Mouse (Mus musculus): ENCODE data around the gene Clca3a1.

Gene Clca3a1

GRCm38 (mm10) chr3:144719088-144719900 lies 41.5 kb downstream of the Clca3a1 start:
- peak; percentile 71 for DNase-seq

DNA sequence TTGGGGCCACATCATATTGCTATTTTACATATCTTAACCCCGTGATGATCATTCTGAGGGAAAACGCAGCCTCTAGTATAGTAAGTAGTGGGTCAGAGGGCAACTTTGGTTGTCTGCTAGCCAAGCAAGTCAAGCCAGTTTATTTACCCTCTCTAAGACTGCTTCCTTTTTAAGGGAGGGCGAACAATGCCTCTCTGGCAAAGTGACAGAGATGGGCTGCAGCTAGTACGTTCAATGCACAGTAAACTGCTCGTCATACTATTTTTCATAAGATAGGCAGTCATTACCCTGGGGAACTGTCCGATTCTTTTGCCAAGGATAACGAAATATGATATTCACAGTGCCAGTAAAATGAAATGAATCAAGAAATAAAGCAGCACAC lies 42.1 kb downstream of the Clca3a1 start:
- peak; percentile 66 for DNase-seq

DNA sequence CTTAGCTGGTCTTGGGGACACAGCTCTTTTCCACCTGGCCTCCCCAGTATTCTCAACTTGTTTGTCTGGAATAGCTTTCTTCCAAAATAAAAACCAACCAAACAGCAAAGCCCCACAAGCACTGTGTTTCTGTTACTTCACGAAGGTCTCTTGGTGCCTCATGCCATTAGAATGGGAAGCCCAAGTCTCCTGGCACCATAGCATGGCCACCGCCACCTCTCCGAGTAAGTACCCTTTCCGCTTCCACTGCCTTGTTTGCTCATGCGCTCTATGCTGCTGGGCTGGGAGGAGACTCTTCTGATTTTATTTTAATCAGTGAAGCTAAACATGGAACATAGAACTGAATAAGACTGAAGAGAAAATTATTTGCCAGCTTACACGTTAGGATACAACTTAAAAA lies 42.9 kb downstream of the Clca3a1 start:
- no peak for DNase-seq

- DNase-seq = no peak
Observed at GRCm38 (mm10) chr3:144717121-144717520, 43.7 kb downstream of the Clca3a1 start.

GRCm38 (mm10) chr3:144715901-144716300 lies 44.9 kb downstream of the Clca3a1 start:
- DNase-seq = no peak

- DNase-seq = no peak
Observed at GRCm38 (mm10) chr3:144715033-144715432, 45.7 kb downstream of the Clca3a1 start.

GRCm38 (mm10) chr3:144714606-144715005 lies 46.2 kb downstream of the Clca3a1 start:
- DNase-seq = no peak

GRCm38 (mm10) chr3:144714126-144714525 lies 46.7 kb downstream of the Clca3a1 start:
- peak; percentile 31 for DNase-seq

- no peak for DNase-seq
Observed at GRCm38 (mm10) chr3:144711607-144712206, 49.1 kb downstream of the Clca3a1 start.

GRCm38 (mm10) chr3:144708612-144709011 lies 52.2 kb downstream of the Clca3a1 start:
- DNase-seq = no peak

DNA sequence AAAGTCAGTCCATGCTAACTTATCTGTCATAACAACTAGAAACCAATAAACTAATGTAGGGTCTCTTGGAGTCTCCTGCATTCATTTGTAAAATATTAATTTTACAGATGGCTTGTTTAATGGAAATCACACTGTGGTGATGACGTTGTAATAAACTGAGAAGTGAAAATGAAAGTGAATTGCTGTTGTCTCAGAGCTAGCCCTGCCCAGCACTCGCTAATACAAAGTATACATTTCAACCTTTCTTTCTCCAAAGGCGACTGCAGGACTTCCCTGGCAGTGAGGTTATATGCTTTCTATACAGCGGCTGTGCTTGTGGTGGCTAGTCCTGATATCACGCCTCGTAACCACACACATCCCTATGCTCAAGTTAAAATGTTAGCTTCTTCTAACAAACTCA lies 56.8 kb downstream of the Clca3a1 start:
- no peak for DNase-seq

DNA sequence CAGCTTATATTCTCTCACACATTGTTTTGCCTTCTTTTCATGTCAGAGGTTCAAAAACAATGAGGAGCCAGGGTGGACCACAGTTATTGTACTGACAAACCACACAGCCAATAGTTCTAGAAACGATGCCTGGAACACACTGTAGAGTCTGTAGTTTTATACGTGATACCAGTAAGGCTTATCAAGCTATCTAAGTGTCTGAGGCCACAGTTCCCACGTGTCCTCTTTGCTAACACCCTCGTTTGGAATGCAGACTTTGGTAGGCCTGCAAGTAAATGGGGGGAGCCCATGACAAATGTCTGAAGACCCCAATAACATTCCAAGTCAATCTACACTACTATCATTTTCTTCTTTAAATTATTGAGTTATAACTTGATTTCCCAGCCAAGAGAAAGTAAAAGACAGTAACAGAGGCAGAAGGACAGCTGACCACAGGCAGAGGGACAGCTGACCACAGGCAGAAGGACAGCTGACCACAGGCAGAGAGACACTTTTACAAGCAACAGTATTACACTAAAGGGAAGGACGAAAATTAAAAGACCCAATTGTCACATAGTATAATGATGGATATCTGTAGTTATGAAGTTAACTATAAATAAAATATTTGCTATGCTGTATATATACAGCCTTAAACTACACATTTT lies 61.9 kb downstream of the Clca3a1 start:
- DNase-seq = no peak

GRCm38 (mm10) chr3:144697942-144698341 lies 62.8 kb downstream of the Clca3a1 start:
- no peak for DNase-seq

GRCm38 (mm10) chr3:144697154-144697553 lies 63.6 kb downstream of the Clca3a1 start:
- no peak for DNase-seq

GRCm38 (mm10) chr3:144694941-144695340 lies 65.8 kb downstream of the Clca3a1 start:
- DNase-seq = no peak

DNA sequence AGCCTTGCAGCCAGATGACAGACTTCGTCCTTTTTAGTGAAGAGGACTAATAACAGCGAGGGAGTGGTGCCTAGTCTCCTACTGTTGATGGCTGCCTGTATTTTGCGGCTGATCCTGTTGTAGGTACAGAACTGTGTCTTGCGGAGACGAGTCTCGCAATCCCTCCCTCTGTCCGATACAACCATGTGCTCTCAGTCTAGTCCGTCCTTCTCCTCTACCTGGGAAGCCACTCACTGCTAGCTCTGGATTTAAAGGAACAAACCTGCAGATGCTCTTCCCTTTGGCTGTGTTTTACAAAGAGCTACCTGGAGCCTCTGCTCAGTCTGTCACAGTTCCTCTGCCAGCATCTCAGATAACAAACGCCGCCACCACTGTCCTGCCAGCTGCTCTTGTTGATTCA lies 66.7 kb downstream of the Clca3a1 start:
- DNase-seq = no peak

- no peak for DNase-seq
Observed at GRCm38 (mm10) chr3:144692052-144692451, 68.7 kb downstream of the Clca3a1 start.

DNA sequence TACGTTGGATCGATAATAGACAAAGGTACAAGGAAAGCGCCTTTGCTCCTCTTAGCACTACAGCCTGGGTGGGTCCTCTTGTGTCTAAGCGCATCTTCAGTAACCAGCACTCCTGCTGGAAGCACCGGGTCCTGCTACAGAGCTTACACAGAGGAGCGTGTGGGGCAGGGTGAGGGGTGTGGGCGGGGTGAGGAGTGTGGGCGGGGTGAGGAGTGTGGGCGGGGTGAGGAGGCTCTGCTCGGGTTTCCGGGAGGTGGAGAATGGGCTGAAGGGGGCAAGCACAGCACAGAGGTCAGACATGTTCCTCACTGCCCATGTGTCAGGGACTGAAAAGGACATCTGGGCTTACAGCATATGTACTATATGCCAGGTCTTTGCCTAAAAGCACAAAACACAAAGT lies 71.5 kb downstream of the Clca3a1 start:
- DNase-seq = peak; percentile 36

DNA sequence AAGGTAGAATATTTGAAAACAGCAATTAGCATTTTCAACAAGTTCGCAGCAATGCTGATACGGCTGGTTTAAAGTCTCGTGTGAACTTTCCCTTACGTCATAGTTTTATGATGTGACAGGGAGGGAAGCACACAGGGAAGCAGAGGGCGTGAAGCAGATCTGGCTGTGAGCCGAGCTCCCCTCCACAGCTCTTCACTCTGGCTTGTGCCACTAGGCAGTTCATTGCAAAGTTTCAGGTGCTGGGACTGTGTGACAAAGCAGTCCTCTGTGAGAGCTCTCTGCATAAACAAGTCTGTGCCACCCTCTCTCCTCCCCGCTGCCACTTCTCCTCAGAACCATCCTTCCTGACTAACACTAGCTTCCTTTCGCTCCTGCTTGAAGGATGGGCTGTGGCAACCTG lies 72.5 kb downstream of the Clca3a1 start:
- no peak for DNase-seq

- no peak for DNase-seq
Observed at GRCm38 (mm10) chr3:144687618-144688017, 73.2 kb downstream of the Clca3a1 start.

DNA sequence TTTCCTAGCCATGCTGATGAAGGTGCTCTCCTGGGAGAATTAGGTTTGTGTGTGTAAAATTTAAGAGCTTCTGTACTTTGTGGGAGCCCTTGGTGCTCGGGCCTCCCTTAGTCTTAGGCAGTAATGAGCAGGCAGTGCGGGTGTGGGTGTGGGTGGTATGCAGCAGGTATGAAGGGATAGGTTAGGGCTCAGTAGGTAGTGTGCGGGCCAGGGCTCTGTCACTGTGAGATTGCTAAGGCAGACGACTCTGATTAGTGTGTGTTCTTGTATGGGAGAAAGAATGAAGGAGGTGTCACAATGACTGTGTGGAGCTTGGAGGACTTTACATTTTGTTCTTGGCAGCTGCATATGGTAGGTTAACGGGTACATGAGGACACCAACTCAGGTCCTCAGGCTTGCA lies 74.6 kb downstream of the Clca3a1 start:
- DNase-seq = no peak

DNA sequence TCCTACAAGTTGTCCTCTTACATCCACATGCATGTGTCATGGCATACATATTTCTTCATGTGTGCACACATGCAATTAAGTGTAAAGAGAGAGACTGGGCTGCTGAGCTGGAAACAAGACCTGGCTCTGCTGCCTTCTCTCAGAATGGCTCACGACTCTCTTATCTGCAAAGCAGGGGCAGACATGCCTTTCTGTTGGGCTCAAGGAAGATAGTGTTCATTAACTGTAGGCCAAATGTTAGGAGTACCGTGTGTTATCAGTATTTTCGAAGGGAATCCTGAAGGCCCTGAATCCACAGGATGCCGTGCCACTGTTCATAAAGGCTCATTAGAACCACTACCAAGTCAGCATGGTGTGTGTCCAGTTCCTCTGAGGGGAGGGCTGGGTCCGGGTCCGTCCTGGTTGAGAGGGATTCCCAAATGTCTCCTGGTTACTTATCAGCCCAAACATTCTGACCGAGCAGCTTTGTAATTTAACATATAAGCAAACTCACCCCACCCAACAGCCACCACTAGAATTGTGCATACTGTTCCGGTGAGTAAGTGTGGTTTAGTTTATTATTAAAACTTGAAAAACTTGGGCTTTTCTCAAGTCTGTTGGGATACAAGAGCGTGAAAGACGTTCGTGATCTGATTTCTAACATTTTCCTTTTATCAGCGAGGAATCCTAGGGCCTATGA lies 77.5 kb downstream of the Clca3a1 start:
- DNase-seq = no peak

- no peak for DNase-seq
Observed at GRCm38 (mm10) chr3:144681542-144681941, 79.2 kb downstream of the Clca3a1 start.
